ENCODE assay signal across 8 mouse cellular contexts in the genomic region with DNA sequence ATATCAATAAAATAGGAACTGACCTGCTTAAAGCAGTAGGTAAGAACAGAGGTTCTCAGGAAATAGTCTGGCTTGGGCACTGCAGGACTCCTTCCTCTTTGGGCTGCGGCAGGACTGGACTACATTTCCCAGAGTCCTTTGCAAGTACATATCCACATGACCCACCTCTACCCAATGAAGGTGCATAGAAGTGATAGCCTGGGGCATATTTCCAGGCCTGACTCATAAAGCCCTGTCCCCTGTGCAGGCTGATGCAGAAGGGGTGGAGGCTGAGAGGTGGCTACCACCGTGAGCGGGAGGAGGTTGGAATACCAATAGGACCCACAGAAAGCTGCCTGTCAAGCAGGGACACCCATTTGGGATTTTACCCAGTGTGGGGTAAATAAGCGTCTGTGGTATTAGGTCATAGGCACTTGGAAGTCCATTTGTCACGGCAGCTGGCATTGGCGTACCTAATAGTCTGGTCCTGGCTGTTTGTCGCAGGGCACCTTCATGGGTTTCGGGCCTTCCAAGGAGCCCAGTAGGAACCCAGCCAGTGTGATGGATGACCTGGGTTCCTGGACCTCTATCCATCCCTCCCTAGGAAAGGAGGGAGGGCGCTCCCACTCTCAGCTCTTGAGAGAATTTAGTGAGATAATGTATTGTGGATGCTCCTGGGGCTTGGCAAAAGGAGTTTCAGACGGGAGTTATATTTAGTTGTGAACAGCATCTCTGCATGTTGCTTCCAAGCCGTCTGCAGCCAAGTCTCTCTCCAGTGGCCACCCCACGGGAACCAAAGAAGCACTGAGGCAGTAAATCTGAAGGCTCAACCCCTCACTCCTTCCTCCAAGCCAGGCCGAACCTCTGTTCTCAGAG.
DNase-seq lines count a peak whose midpoint lies in the region; ATAC-seq lines count a peak whose summit lies in the region.

No protein-coding gene starts in this region.

- DNase-seq in ovary, adult 18-20 months (ENCODE audit: low spot score) = peak; percentile 41
- no peak for DNase-seq in ovary, postnatal 36 days (ENCODE audit: low spot score)
- DNase-seq in cerebellum, postnatal 36 days = peak; percentile 78 to 87
- peak; percentile 92 for DNase-seq in gastrocnemius, adult 18-20 months (ENCODE audit: low spot score)
- peak; percentile 58 to 84 for DNase-seq in layer of hippocampus, postnatal 14 days (ENCODE audit: low spot score in 2 of 2)
- DNase-seq in right cerebral cortex, adult 2 months (ENCODE audit: low spot score in 2 of 2) = peak; percentile 79 to 86

- H3K36me3 ChIP-seq in hindbrain, embryonic 15.5 days = no peaks in the 10 kb centered on the region
- no peaks in the 10 kb centered on the region for H3K36me3 ChIP-seq in lung, embryonic 16.5 days (ENCODE audit: control insufficient read depth, insufficient read depth, low read length)

- peak; percentile 94 for ATAC-seq in hindbrain, embryonic 15.5 days (ENCODE audit: low FRiP score, low read depth)
- peak; percentile 91 for ATAC-seq in lung, embryonic 16.5 days (ENCODE audit: low read depth)

- H3K9ac ChIP-seq in hindbrain, embryonic 15.5 days = no peak overlapping the region
- H3K9ac ChIP-seq in lung, embryonic 16.5 days (ENCODE audit: low read length) = no peak overlapping the region; the same call in 1 of the 2 replicates

- peak overlapping the region; percentile 40 for H3K4me2 ChIP-seq in hindbrain, embryonic 15.5 days
- no peak overlapping the region for H3K4me2 ChIP-seq in lung, embryonic 16.5 days (ENCODE audit: low read depth, low read length)

- no peak overlapping the region for H3K27ac ChIP-seq in hindbrain, embryonic 15.5 days (replicated peaks)
- no peak overlapping the region for H3K27ac ChIP-seq in lung, embryonic 16.5 days (ENCODE audit: low read length)

- 52% methylated on average over 13 of the region's 13 CpGs for WGBS in hindbrain, embryonic 15.5 days
- WGBS in lung, embryonic 16.5 days = 68% methylated on average over 13 of the region's 13 CpGs

- H3K9me3 ChIP-seq in hindbrain, embryonic 15.5 days = no peaks in the 10 kb centered on the region
- H3K9me3 ChIP-seq in lung, embryonic 16.5 days (ENCODE audit: control insufficient read depth, low read length) = no peaks in the 10 kb centered on the region

- peak overlapping the region; percentile 7; the same call in 1 of the 2 replicates for H3K4me3 ChIP-seq in hindbrain, embryonic 15.5 days
- H3K4me3 ChIP-seq in lung, embryonic 16.5 days (ENCODE audit: low read length) = no peak overlapping the region

- H3K27me3 ChIP-seq in hindbrain, embryonic 15.5 days = no peaks in the 10 kb centered on the region
- H3K27me3 ChIP-seq in lung, embryonic 16.5 days (ENCODE audit: control insufficient read depth, insufficient read depth, low read depth, low read length) = no peaks in the 10 kb centered on the region

- H3K4me1 ChIP-seq in hindbrain, embryonic 15.5 days (replicated peaks) = peaks cover 19% of the 10 kb centered on the region
- H3K4me1 ChIP-seq in lung, embryonic 16.5 days (replicated peaks; ENCODE audit: control insufficient read depth, insufficient read depth, low read length) = no peaks in the 10 kb centered on the region
